Mouse (Mus musculus) adrenal gland, postnatal 14 days (tissue): ENCODE measurements around the gene Psmd11. TPM values are rescaled to one million over a fixed set of nuclear protein-coding genes. Genes with fewer than 3 reads are reported as not detected.
A peak's percentile ranks its signal among the peaks of the same experiment; 100 is the strongest.
"Not testable (repeated sequence)": the region's sequence is repeated elsewhere in the genome, so short reads cannot be mapped to it uniquely, and the experiment has no call there.

ENCODE experiments used
- DNase-seq: peaks from one replicate; pipeline ENCODE4 v3.0.0; 2021; ENCODE audit warnings: mixed read lengths
- long read RNA-seq, 2 experiments: library from polyadenylated mRNA; stranded (forward); transcript quantifications; one replicate each; pipeline ENCODE4 v2.0.0; 2021
- total RNA-seq: library from RNA; stranded (reverse); gene quantifications from 2 replicates; pipeline ENCODE4 v1.2.3, GENCODE M21; 2021

Psmd11 gene
- 124 and 132 TPM in 2 replicates for total RNA-seq
- long read RNA-seq, experiment 1, transcript Psmd11-201 (14 exons, 2,848 nt), result major isoform, 108 of 132 reads
- long read RNA-seq, experiment 1, transcript Psmd11-214 (13 exons, 1,626 nt), result minor isoform, 17 of 132 reads
- long read RNA-seq, experiment 1, partial matches to known transcripts, result 4 of 132 reads
- long read RNA-seq, experiment 1, other reads (novel, unspliced or antisense), result 3 of 132 reads
- long read RNA-seq, experiment 2, transcript Psmd11-214 (13 exons, 1,626 nt), result minor isoform, 10 of 104 reads
- long read RNA-seq, experiment 2, transcript Psmd11-201 (14 exons, 2,848 nt), result major isoform, 86 of 104 reads
- long read RNA-seq, experiment 2, partial matches to known transcripts, result 6 of 104 reads
- long read RNA-seq, experiment 2, other reads (novel, unspliced or antisense), result 2 of 104 reads

DNA sequence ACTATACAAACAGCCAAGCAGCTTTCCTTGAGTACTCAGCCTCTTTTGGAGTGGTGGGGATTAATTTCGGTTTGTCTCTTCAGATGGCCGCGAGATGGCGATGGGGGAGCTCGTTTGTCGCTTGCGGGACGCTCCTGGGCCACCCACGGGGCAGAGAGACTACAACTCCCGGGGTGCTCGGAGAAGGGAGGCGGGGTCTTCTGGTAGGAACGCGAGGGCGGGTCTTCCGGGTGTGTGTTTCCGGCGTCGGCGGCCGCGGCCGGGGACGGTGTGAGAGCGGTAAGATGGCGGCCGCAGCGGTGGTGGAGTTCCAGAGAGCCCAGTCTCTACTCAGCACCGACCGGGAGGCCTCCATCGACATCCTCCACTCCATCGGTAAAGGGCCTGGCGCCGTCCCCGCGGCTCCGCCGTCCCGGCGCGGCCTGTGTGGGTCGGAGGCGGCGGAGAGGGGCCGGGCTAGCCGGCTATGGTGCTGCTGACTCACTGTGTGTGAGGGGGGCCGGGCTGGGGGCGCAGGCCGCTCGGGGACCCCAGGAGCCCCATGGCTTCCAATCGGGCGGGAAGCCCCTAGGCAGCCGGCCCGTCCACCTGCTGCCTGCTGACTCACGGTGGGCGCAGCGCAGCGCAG, at the start of gene Psmd11:
Gene Psmd11 (plus strand): TSS at position 235 of the 628 bp plus-strand sequence.
- DNase-seq, result peak; percentile 98

DNA sequence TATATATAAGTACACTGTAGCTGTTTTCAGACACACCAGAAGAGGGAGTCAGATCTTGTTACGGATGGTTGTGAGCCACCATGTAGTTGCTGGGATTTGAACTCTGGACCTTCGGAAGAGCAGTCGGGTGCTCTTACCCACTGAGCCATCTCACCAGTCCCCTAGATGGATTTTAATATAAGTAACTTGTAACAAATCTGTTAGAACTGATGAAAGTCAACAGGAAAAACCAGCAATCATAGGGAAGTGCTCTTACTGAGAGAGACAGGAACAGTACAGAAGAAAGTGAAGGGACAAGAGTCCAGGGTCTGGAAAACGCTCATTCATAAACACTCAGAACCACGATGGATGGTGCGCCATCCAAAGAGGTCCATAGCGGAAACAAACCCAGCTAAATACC, 49.2 kb upstream of the Psmd11 start:
- DNase-seq, result not testable (repeated sequence)

DNA sequence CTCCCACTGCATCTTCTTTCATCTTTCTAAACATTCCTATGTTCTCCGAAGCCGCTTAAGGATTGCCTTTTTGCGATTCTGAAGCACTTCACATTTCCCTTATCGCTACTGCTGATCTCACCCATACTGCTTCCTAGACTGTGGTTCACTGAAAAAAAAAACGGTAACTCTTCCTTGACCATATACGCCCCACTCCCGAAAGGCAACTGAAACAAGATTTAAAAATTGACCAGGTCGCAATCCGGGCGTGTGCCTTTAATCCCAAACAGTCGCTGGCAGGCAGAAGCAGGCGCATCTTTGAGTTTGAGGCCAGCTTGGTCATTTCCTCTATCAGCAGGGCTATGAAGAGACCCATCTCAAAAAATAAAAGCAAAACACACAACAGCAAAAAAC, 45.8 kb upstream of the Psmd11 start:
- DNase-seq, result peak; percentile 50

DNA sequence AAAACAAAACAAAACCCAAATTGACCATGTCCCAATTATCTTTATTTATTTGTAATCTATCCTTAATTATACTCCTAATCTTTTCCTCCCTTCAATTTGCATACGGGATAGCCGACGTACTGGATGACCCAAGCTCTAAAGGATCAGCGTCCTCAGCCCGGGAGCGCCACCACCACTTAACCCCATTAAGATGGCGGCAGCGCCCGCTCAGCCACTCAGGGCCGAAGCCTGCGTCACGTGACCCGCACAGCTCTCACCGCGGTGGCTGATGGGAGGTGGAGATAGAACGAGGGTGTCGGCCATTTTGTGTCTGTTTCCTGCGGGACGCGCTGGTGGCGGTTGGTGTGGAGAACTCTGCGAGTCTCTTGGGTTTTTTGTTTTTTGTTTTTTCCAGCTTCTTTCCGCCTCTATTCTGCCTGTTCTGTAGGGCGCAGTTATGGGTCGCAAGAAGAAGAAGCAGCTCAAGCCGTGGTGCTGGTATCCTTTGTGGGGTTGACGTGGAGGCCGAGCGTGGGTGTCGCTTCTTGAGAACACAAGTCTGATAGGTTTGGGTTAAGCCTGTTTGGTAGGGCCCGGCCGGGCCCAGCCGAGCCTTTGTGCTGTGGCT, 45.3 kb upstream of the Psmd11 start, which contains the start of gene Zfp207:
Gene Zfp207 (plus strand): TSS at position 261 of the 607 bp plus-strand sequence.
- peak; percentile 99 for DNase-seq

DNA sequence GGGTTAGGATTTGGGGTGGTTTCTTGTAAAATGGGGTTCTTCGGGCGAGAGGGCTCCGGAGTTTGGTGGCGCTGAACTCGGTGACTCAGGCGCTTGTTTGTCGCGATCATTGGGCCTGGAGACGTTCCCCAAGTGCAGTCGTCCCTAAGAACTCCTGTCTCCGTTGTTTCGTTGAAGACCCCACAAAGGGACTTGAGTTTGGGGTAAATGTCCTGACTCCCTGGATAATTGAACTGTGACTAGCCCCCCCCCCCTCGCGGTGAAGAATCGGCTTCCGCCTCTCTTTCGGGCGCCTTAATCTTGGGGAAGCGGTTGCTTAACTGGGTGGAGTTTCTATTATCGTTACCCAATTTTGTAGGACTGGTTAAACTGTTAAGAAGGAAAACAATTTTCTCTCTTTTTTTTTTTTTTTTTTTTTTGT, 44.8 kb upstream of the Psmd11 start:
- DNase-seq, result peak; percentile 56

DNA sequence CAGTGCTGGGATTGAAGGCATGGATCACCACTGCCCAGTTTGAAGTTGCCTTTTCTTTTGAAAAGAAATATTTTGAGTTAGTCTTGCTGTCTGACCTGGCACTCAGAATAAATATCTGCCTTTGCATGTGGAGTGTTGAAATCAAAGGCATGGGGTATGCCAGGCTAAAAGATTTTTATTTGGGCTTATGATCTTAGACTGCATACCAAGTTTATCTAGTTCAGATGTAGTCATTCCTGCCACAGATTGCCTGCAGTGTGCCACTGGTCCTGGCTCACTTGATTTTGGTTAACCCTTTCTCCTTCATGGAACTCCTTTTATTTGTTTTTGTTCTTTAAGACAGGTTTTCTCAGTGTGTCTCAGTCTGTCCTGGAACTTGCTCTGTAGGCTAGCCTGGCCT, 44.0 kb upstream of the Psmd11 start:
- DNase-seq, result no peak

DNA sequence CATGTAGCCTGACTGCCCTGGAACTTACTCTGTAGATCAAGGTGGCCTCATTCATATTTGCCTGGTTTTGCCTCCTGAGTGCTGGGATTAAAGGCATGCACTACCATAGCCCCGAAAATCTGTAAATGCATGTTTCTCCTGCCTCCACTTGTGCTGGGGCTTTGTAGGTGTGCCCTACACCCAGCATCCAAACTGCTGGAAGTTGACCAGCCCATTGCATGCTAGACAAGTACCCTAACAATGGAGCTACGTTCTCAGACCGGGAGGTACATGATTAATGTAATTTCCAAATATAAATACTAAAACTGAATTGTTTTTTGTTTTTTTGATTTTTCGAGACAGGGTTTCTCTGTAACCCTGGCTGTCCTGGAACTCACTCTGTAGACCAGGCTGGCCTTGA, 43.4 kb upstream of the Psmd11 start:
- DNase-seq, result no peak

DNA sequence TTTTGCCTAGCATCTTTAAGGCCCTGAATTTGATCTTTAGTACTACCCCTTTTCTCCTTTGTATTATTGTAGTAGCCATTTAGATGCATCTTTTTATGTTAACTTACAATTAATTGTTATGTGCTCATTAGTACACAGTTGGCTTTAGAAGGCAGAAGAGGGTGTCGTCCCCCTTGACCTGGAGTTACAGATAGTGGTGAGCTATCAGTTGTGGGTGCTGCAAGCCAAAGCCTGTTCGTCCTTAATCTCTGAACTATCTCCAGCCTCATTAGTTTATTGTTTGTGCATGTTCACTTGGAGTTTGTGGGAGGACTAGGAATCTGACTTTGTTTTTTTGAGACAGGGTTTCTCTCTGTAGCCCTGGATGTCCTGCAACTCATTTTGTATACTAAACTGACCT, 41.6 kb upstream of the Psmd11 start:
- no peak for DNase-seq

DNA sequence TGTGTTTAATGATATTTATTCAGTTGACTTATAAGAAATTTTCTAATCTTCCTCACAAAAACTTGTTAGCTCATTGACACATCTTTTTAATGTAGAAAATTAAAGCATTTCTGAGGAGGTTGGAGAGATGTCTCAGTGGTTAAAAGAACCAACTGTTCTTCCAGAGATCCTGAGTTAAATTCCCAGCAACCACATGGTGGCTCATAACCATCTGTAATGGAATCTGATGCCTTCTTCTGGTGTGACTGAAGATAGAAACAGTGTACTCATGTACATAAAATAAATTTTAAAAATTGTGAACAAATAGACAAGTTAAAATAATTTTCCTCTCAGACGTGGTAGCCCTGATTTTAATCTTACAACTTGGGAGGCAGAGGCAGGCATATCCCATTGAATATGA, 38.5 kb upstream of the Psmd11 start:
- no peak for DNase-seq

DNA sequence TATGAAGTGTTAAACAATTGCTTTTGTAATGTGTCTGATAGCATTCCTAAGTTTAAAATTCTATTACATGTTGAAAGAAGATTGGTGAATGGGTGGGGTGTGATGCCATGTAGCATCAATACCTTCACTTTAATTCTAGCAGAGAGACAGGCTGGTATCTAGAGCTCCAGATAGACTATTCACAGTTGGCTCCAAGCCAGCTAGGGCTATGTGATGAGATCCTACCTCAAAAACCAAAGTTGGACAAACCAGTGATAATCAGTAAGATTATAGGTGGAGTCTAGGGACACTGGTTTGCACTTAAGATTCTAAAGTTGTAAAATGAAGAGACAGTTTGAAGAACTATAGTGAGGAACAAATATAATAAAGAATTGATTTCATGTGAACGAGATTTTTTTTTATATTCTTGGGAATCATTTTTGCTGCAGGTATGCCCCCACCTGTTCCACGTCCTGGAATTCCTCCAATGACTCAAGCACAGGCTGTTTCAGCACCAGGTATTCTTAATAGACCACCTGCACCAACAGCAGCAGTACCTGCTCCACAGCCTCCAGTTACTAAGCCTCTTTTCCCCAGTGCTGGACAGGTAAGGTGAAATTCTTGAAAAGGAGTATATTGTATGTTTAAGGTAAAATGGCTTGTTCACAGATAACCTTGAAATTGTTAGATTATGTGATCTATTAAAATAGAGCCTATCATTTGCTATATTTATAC, 36.9 kb upstream of the Psmd11 start:
- DNase-seq, result no peak

DNA sequence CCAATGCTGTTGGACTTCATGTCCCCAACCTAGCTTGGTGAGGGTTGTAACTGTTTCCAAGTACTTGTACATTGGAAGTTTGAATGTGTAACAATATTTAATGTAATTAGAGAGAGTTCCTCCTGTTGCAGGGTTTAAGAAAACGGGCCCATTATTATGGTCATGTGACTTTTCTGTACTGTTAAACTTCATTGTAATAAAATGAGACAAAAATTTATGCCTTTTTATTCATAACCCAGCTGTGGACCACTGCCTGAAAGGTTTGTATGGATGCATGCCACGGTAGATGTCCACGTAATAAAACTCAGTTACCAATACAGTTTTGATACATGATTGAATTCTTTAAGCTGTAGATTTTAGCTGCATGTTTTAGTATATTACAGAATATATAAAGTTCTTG, 32.5 kb upstream of the Psmd11 start:
- no peak for DNase-seq

DNA sequence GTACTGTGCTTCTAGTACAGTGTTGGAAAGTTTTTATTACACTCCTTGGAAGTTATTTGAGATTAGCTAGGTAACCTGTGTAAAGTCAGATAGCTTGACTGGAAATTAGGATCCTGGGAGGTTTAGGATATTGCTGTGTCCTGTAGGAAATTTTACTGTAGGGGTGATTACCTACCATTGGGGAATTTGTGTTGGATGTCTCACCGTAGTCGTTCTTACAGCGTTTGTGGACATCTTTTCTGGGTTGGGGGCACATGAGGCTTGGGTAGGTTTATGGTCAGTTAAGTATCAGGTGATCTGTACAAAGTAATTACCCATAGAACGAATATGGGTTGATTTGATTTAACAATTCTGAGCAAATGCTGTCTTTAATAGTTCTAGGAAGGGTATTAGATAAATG, 31.8 kb upstream of the Psmd11 start:
- DNase-seq, result no peak

DNA sequence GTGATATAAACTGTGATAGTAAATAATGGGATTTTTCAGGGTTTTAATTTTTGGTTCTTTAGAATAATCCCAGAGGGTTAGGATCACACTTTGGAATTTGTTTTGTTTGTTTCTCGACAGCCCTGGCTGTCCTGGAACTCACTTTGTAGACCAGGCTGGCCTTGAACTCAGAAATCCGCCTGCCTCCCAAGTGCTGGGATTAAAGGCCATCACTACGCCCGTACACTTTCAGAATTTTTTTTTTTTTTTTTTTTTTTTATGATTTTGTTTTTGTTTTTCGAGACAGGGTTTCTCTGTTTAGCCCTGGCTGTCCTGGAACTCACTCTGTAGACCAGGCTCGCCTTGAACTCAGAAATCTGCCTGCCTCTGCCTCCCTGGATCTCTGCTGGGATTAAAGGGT, 20.5 kb upstream of the Psmd11 start:
- not testable (repeated sequence) for DNase-seq

DNA sequence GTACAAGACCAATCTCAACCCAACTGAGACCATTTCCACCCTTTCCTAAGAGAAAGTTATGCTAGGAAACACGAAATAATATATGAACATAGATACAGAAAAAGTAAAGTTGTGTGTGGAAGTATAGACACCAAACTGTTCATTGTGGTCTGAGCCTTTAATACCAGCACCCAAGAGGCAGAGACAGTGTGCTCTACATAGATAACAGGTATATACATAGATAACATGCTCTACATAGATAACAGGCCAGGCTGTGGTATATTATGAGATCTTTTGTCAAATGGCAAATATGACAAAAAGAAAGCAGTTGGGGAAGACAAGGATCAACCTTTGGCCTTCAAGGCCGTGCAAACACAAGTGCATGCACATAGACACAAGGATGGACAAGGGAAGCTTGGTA, 18.0 kb upstream of the Psmd11 start:
- no peak for DNase-seq

DNA sequence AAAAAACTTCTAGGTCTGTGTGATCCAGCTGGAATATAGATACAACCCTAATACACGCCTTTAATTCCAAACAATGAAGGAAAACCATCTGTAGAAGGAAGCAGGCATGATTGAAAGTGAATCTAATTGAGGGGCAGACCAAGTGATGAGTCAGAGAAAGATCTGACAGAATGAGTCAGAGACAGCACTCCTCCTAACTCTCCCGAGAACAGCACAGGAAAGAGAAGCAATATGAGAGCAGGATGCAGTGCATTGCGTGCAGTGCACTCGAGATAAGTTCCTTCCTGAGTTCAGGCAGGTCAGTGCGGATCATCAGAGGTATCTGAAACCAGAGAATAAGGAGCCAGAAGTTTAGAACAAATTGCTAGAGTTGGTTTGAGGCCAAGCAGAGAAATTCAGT, 11.3 kb upstream of the Psmd11 start:
- no peak for DNase-seq

DNA sequence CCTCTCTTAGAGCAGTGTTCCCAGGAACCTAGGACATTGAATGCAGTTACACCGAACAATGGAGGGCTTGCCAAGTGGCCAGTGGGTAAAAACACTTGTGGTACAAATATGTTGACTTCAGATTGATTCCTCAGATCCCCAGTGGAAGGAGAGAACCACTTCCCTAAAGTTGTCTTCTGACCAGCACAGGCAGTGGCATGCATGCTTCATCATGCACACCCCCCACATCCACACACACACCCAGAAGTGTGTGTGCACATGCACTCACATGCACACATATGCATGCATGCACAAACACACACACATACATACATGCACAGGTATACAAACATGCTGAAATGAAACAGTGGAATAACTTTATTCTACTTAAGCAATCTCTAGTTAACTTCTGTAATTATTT, 8.7 kb upstream of the Psmd11 start:
- DNase-seq, result no peak

DNA sequence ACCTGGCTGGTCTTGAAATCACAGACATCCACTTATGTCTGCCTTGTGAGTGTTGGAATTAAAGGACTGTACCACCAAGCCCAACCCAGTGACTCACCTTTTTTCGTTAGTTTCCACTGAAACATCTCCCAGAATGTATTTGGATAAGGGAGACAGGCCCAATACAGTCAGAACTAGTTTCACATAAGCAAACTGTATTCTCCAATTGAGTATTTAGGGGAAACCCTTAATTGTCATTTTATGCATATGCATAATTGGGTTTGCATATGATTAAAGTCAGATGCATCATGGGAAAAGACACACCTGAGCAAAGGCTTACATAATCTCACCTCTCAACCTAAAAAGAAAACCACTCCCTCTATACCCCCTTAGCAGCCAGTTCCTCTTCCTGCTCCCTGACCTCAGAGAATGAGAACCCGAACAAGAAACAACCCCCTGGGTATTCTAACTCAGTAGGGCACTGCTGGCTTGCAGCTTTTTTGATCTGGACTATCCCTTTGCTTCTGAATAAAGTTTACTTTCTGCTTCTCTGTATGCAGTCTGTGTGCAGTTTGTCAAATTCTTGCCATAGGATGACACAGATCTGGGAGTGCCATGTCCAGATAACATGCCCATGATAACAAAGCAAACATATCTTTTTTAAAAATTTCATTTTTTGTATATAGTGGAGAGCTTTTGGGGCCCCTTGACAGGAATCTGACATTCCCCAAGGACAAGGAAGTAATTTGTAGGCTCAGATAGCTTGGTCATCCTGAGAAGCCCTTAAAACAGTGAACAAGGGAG, 8.0 kb upstream of the Psmd11 start:
- DNase-seq, result no peak

DNA sequence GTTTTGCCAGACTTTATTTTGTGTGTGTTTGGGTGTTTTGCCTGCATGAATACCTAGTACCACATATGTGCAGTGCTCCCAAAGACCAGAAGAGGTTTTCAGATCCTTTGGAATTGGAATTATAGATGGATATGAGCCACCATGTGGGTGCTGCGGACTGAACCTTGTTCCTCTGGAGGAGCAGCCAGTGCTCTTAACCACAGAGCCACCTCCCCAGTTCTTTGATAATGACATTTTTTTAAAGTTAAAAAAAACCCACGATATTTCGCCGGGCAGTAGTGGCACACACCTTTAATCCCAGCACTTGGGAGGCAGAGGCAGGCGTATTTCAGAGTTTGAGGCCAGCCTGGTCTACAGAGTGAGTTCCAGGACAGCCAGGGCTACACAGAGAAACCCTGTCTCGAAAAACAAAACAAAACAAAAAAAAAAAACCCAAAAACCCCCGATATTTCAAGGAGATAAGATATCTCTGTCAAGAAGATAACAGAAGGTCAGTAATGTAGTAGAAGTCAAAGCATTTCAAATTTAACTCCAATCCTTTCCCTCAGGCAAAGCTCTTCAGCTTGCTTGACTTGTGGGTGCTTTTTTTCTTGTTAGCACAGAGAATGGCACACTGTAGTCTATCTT, 6.9 kb upstream of the Psmd11 start:
- DNase-seq, result no peak

DNA sequence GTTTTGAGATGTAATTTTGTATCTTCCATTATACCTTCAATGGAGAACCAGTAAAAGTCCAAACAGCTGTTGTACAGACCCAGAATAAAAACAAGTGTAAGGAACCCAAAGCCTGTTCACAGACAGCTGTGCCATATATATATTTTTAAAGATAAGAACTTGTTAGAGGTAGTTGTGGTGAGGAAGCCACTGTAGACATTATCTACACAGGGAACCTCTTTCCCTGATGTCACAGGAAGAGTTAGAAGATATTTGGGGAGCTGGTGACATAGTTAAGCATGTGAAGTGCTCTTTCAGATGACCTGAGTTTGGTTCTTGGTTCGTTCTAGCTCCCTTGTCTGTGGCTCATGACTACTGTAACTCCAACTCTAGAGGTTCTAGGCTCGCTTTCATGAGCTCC, 3.7 kb upstream of the Psmd11 start:
- no peak for DNase-seq

DNA sequence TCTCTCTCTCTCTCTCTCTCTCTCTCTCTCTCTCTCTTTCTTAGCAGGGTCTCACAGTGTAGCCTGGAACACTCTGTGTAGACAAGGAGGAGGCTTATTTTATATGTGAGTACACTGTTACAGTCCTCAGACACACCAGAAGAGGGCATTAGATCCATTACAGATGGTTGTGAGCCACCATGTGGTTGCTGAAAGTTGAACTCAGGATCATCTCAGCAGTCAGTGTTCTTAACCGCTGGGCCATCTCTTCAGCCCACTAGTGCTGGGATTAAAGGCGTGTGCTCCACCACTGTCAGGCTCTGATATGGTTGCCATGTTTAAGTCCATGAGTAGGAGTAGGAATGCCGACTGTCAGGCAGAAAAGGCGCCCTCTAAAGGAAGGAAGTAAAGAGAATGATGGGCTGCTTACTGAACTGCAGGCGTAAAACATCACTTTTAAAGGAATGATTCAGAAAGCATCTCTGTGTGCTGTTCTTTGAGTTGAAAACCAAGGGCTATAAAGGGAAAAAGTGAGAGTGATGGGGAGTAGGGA, 3.1 kb upstream of the Psmd11 start:
- DNase-seq, result no peak
